Mouse (Mus musculus): ENCODE results near the gene Nr4a1. TPM values are rescaled to one million over a fixed set of nuclear protein-coding genes. Genes with fewer than 3 reads are reported as not detected.

The Nr4a1 gene
- total and polyA plus RNA-seq, 3 experiments: 0.60 to 1.6 (median 0.89) TPM

- TF ChIP-seq ELF1 (IDR thresholded peaks at IDR 0.05; ENCODE audit: low read depth, low read length) (peak; percentile 86), KAT2A (IDR thresholded peaks at IDR 0.05; ENCODE audit: insufficient replicate concordance, low read length) (peak; percentile 85; the same call in 1 of the 2 replicates), SIN3A (IDR thresholded peaks at IDR 0.05; ENCODE audit: low read length) (peak; percentile 95), CHD2 (IDR thresholded peaks at IDR 0.05; ENCODE audit: low read length) (no peak), TCF12 (IDR thresholded peaks at IDR 0.05; ENCODE audit: low read depth, low read length) (peak; percentile 67; the same call in 1 of the 2 replicates), MAFK (IDR thresholded peaks at IDR 0.05; ENCODE audit: insufficient replicate concordance, low read length) (no peak), PAX5 (IDR thresholded peaks at IDR 0.05; ENCODE audit: low read length) (no peak), IRF4 (IDR thresholded peaks at IDR 0.05; ENCODE audit: low read depth, low read length) (no peak), ZC3H11A (IDR thresholded peaks at IDR 0.05; ENCODE audit: low read depth, low read length) (no peak), MAX (IDR thresholded peaks at IDR 0.05; ENCODE audit: low read length) (peak; percentile 0; the same call in 1 of the 2 replicates), BHLHE40 (IDR thresholded peaks at IDR 0.05; ENCODE audit: low read depth, low read length) (no peak), MXI1 (IDR thresholded peaks at IDR 0.05; ENCODE audit: low read depth, low read length) (peak; percentile 71), ZNF384 (IDR thresholded peaks at IDR 0.05; ENCODE audit: low read depth, low read length) (no peak), CTCF (conservative IDR thresholded peaks at IDR 0.05 in 1 of 2, IDR thresholded peaks at IDR 0.05 in 1 of 2; ENCODE audit: low read depth in 2 of 2, low read length in 2 of 2) (peak; percentile 78 to 96), JUN (IDR thresholded peaks at IDR 0.05; ENCODE audit: insufficient read depth, low read depth, low read length) (no peak), ETS1 (conservative IDR thresholded peaks at IDR 0.05; ENCODE audit: low read depth, low read length) (peak; percentile 58; the same call in 1 of the 2 replicates), TBP (conservative IDR thresholded peaks at IDR 0.05; ENCODE audit: low read depth, low read length) (0 out of 2 replicates have a peak, but pooled peaks have one; percentile 64), MEF2A (IDR thresholded peaks at IDR 0.05; ENCODE audit: borderline replicate concordance, low read depth, low read length) (peak; percentile 50; the same call in 1 of the 2 replicates), MAZ (IDR thresholded peaks at IDR 0.05; ENCODE audit: low read depth, low read length) (0 out of 2 replicates have a peak, but pooled peaks have one; percentile 75), NRF1 (IDR thresholded peaks at IDR 0.05; ENCODE audit: low read depth, low read length) (no peak), USF1 (IDR thresholded peaks at IDR 0.05; ENCODE audit: low read depth, low read length) (no peak), CHD1 (IDR thresholded peaks at IDR 0.05; ENCODE audit: low read depth, low read length) (peak; percentile 100), MYC (IDR thresholded peaks at IDR 0.05; ENCODE audit: low read depth, low read length) (no peak), GABPA (IDR thresholded peaks at IDR 0.05; ENCODE audit: insufficient replicate concordance, low read depth, low read length) (peak; percentile 99), USF2 (conservative IDR thresholded peaks at IDR 0.05; ENCODE audit: low read depth, low read length) (no peak), RCOR1 (conservative IDR thresholded peaks at IDR 0.05; ENCODE audit: low read depth, low read length) (no peak), POLR2A (IDR thresholded peaks at IDR 0.05; ENCODE audit: low read depth, low read length) (peak; percentile 87), JUND (conservative IDR thresholded peaks at IDR 0.05; ENCODE audit: low read depth, low read length) (no peak), POLR2AphosphoS2 (IDR thresholded peaks at IDR 0.05; ENCODE audit: low read depth, low read length) (no peak), RAD21 (IDR thresholded peaks at IDR 0.05; ENCODE audit: low read depth, low read length) (no peak; the same call in 1 of the 2 replicates), NELFE (IDR thresholded peaks at IDR 0.05; ENCODE audit: low read depth, low read length) (peak; percentile 74; the same call in 1 of the 2 replicates), E2F4 (IDR thresholded peaks at IDR 0.05; ENCODE audit: insufficient replicate concordance, low read depth, low read length) (no peak), UBTF (IDR thresholded peaks at IDR 0.05; ENCODE audit: low read depth, low read length) (0 out of 2 replicates have a peak, but pooled peaks have one; percentile 49), SMC3 (IDR thresholded peaks at IDR 0.05; ENCODE audit: low read depth, low read length) (peak; percentile 37), HCFC1 (IDR thresholded peaks at IDR 0.05; ENCODE audit: low read depth, low read length) (peak; percentile 92), EP300 (IDR thresholded peaks at IDR 0.05; ENCODE audit: low read length) (no peak), ZKSCAN1 (IDR thresholded peaks at IDR 0.05; ENCODE audit: borderline replicate concordance, low read depth, low read length) (no peak), ZMIZ1 (IDR thresholded peaks at IDR 0.05; ENCODE audit: low read depth, low read length) (peak; percentile 52; the same call in 1 of the 2 replicates)
- no peaks in the 10 kb centered on the region for H3K9me3 ChIP-seq (replicated peaks; ENCODE audit: low read length)
- dilution Hi-C loops (cut with MboI; ENCODE audit: extremely low pct_ligation_motif_present, extremely low pct_unique_long_range_greater_than_20kb, low sequenced_read_pairs): no loop called here
Observed at GRCm38 (mm10) chr15:101283911-101284750, 30.1 kb downstream of the Nr4a1 start, which contains the start of gene Atg101. Atg101 (plus strand) TSS chr15:101284272.

More at GRCm38 (mm10) chr15:101283911-101284750, 30.1 kb downstream of the Nr4a1 start, which contains the start of gene Atg101:
- Histone ChIP-seq H3K36me3 (replicated peaks in 1 of 2; ENCODE audit: control insufficient read depth in 1 of 2, insufficient read depth in 1 of 2, low read length in 1 of 2) (peaks cover 22 to 35% of the 10 kb centered on the region in 2 experiments), H3K27me3 (replicated peaks) (peaks cover 21% of the 10 kb centered on the region), H3K79me2 (replicated peaks; ENCODE audit: control insufficient read depth, extremely low read depth, insufficient read depth, poor library complexity, severe bottlenecking) (peaks cover 14% of the 10 kb centered on the region), H3K9ac (ENCODE audit: insufficient read depth, low read depth) (peak within 1 kb of the TSS; percentile 93), H3K4me2 (ENCODE audit: insufficient read depth, low read depth, poor library complexity, severe bottlenecking) (peak within 1 kb of the TSS; percentile 70), H3K4me3 (replicated peaks in 1 of 3; ENCODE audit: low read depth in 2 of 3, low read length in 2 of 3, poor library complexity in 1 of 3) (peak within 1 kb of the TSS; percentile 74 to 97 (median 84)), H3K27ac (ENCODE audit: insufficient read depth, low read depth) (peak within 1 kb of the TSS; percentile 46; the same call in 1 of the 2 replicates), H3K4me1 (ENCODE audit: control insufficient read depth in 1 of 2, insufficient read depth in 2 of 2) (peaks cover 5 to 26% of the 10 kb centered on the region in 2 experiments; a peak in 3 of 4 replicates)
- DNase-seq (ENCODE audit: extremely low read depth): peak; percentile 97
- in situ Hi-C loops (cut with MboI; ENCODE audit: low pct_ligation_motif_present, low pct_unique_long_range_greater_than_20kb, low sequenced_read_pairs): no loop called here

All from CH12.LX (cell line).